Comparison of ENCODE assay signal across 8 mouse cellular contexts in genomic region chr7:122158488-122158887, GRCm38 (mm10). TPM values are rescaled to one million over a fixed set of nuclear protein-coding genes. Genes with fewer than 3 reads are reported as not detected.
A peak's percentile ranks its signal among the peaks of the same experiment; 100 is the strongest.
DNase-seq lines count a peak whose midpoint lies in the region; ATAC-seq and TF ChIP-seq lines count a peak whose summit lies in the region.

No protein-coding gene starts in this region.

- 0 out of 2 replicates have a peak, but pooled peaks cover 14% of the 10 kb centered on the region for H3K4me1 ChIP-seq in kidney, postnatal 0 days (replicated peaks; ENCODE audit: insufficient read depth, low read length)
- H3K4me1 ChIP-seq in embryonic facial prominence, embryonic 13.5 days, result peaks cover 40% of the 10 kb centered on the region
- H3K4me1 ChIP-seq in intestine, embryonic 16.5 days (ENCODE audit: control insufficient read depth, insufficient read depth, low read length), result peaks cover 27% of the 10 kb centered on the region

- H3K9ac ChIP-seq in kidney, postnatal 0 days (ENCODE audit: low read depth, low read length), result peak overlapping the region; percentile 68
- peak overlapping the region; percentile 82 for H3K9ac ChIP-seq in embryonic facial prominence, embryonic 13.5 days
- peak overlapping the region; percentile 78 for H3K9ac ChIP-seq in intestine, embryonic 16.5 days (ENCODE audit: low read depth, low read length)

- 3% methylated on average over 13 of the region's 13 CpGs for WGBS in kidney, postnatal 0 days
- WGBS in embryonic facial prominence, embryonic 13.5 days, result 5% methylated on average over 13 of the region's 13 CpGs
- 4% methylated on average over 13 of the region's 13 CpGs for WGBS in intestine, embryonic 16.5 days

- H3K4me2 ChIP-seq in kidney, postnatal 0 days (ENCODE audit: low read length), result peak overlapping the region; percentile 91
- H3K4me2 ChIP-seq in embryonic facial prominence, embryonic 13.5 days, result peak overlapping the region; percentile 86
- H3K4me2 ChIP-seq in intestine, embryonic 16.5 days (ENCODE audit: low read depth, low read length), result peak overlapping the region; percentile 86

- H3K36me3 ChIP-seq in kidney, postnatal 0 days (ENCODE audit: insufficient read depth, low read length), result peaks cover 3% of the 10 kb centered on the region; the same call in 1 of the 2 replicates
- H3K36me3 ChIP-seq in embryonic facial prominence, embryonic 13.5 days, result peaks cover 21% of the 10 kb centered on the region
- peaks cover 6% of the 10 kb centered on the region; the same call in 1 of the 2 replicates for H3K36me3 ChIP-seq in intestine, embryonic 16.5 days (ENCODE audit: control insufficient read depth, insufficient read depth, low read length)

- peak overlapping the region; percentile 80 for H3K27ac ChIP-seq in kidney, postnatal 0 days
- peak overlapping the region; percentile 85 for H3K27ac ChIP-seq in embryonic facial prominence, embryonic 13.5 days
- H3K27ac ChIP-seq in intestine, embryonic 16.5 days (ENCODE audit: low read length), result peak overlapping the region; percentile 92

- H3K9me3 ChIP-seq in kidney, postnatal 0 days (replicated peaks; ENCODE audit: low read length), result no peaks in the 10 kb centered on the region
- H3K9me3 ChIP-seq in embryonic facial prominence, embryonic 13.5 days, result no peaks in the 10 kb centered on the region
- H3K9me3 ChIP-seq in intestine, embryonic 16.5 days (ENCODE audit: control insufficient read depth, low read length), result no peaks in the 10 kb centered on the region

- H3K27me3 ChIP-seq in kidney, postnatal 0 days (ENCODE audit: insufficient read depth, low read length), result no peaks in the 10 kb centered on the region
- H3K27me3 ChIP-seq in embryonic facial prominence, embryonic 13.5 days, result no peaks in the 10 kb centered on the region
- no peaks in the 10 kb centered on the region for H3K27me3 ChIP-seq in intestine, embryonic 16.5 days (replicated peaks; ENCODE audit: control insufficient read depth, insufficient read depth, low read length)

- no peak for DNase-seq in kidney, postnatal 0 days (ENCODE audit: low spot score)
- DNase-seq in kidney, postnatal 25 days, result no peak
- DNase-seq in naive thymus-derived CD4-positive, alpha-beta T cell, adult 2 months (ENCODE audit: low read depth), result peak; percentile 9
- DNase-seq in embryo, embryonic 10.5 days (ENCODE audit: low spot score), result no peak
- DNase-seq in cerebellum, postnatal 10 days, result no peak
- DNase-seq in gastrocnemius, adult 18-20 months (ENCODE audit: low spot score), result no peak

- peak; percentile 27; the same call in 1 of the 2 replicates for ATAC-seq in kidney, postnatal 0 days (replicated peaks; ENCODE audit: low FRiP score, low read depth)
- 0 out of 2 replicates have a peak, but pooled peaks have one; percentile 2 for ATAC-seq in embryonic facial prominence, embryonic 13.5 days (ENCODE audit: insufficient number of reproducible peaks, insufficient read depth, low FRiP score, low TSS enrichment, low read depth)
- no peak for ATAC-seq in intestine, embryonic 16.5 days

- TF ChIP-seq CTCF in kidney, postnatal 0 days (IDR thresholded peaks at IDR 0.05; ENCODE audit: low read depth), result no peak

- peak overlapping the region; percentile 65 for H3K4me3 ChIP-seq in kidney, postnatal 0 days (replicated peaks; ENCODE audit: low read depth, low read length)
- peak overlapping the region; percentile 81 for H3K4me3 ChIP-seq in embryonic facial prominence, embryonic 13.5 days
- H3K4me3 ChIP-seq in intestine, embryonic 16.5 days (ENCODE audit: low read length), result peak overlapping the region; percentile 64

RNA-seq across cellular contexts. Expression of gene Plk1, which starts 0.8 kb away (rescaled TPM):
- polyA plus RNA-seq in kidney, postnatal 0 days (2015; fragmentation: Nextera tagmentation; extraction: Ambion mirVana), result 46.6 and 51.4 TPM in 2 replicates
- polyA plus RNA-seq in embryonic facial prominence, embryonic 13.5 days (2015; fragmentation: Nextera tagmentation; extraction: Ambion mirVana), result 112 and 125 TPM in 2 replicates
- 103 and 117 TPM in 2 replicates for polyA plus RNA-seq in intestine, embryonic 16.5 days (2015; fragmentation: Nextera tagmentation; extraction: Ambion mirVana)
- under 1 TPM; 0.09 to 0.21 TPM for total RNA-seq in gastrocnemius, adult 18-20 months (2021)

RNA-seq across cellular contexts. Expression of gene Dctn5, which starts 25.6 kb away (rescaled TPM):
- polyA plus RNA-seq in kidney, postnatal 0 days (2015; fragmentation: Nextera tagmentation; extraction: Ambion mirVana), result 85.7 and 96.3 TPM in 2 replicates
- 128 and 129 TPM in 2 replicates for polyA plus RNA-seq in embryonic facial prominence, embryonic 13.5 days (2015; fragmentation: Nextera tagmentation; extraction: Ambion mirVana)
- 117 and 122 TPM in 2 replicates for polyA plus RNA-seq in intestine, embryonic 16.5 days (2015; fragmentation: Nextera tagmentation; extraction: Ambion mirVana)
- 10 to 100 TPM; 16.2 to 16.3 TPM for total RNA-seq in gastrocnemius, adult 18-20 months (2021)

RNA-seq across cellular contexts. Expression of gene Palb2, which starts 25.7 kb away (rescaled TPM):
- 8.1 and 8.2 TPM in 2 replicates for polyA plus RNA-seq in kidney, postnatal 0 days (2015; fragmentation: Nextera tagmentation; extraction: Ambion mirVana)
- 14.7 and 16.2 TPM in 2 replicates for polyA plus RNA-seq in embryonic facial prominence, embryonic 13.5 days (2015; fragmentation: Nextera tagmentation; extraction: Ambion mirVana)
- 9.1 and 10.8 TPM in 2 replicates for polyA plus RNA-seq in intestine, embryonic 16.5 days (2015; fragmentation: Nextera tagmentation; extraction: Ambion mirVana)
- under 1 TPM; 0.43 to 0.71 TPM for total RNA-seq in gastrocnemius, adult 18-20 months (2021)

RNA-seq across cellular contexts. Expression of gene Ern2, which starts 27.5 kb away (rescaled TPM):
- 0.10 and 0.12 TPM in 2 replicates for polyA plus RNA-seq in kidney, postnatal 0 days (2015; fragmentation: Nextera tagmentation; extraction: Ambion mirVana)
- not detected in 2 replicates for polyA plus RNA-seq in embryonic facial prominence, embryonic 13.5 days (2015; fragmentation: Nextera tagmentation; extraction: Ambion mirVana)
- polyA plus RNA-seq in intestine, embryonic 16.5 days (2015; fragmentation: Nextera tagmentation; extraction: Ambion mirVana), result 8.5 and 9.4 TPM in 2 replicates
- total RNA-seq in gastrocnemius, adult 18-20 months (2021), result not detected

RNA-seq across cellular contexts. Expression of gene Ndufab1, which starts 56.8 kb away (rescaled TPM):
- 975 and 1,004 TPM in 2 replicates for polyA plus RNA-seq in kidney, postnatal 0 days (2015; fragmentation: Nextera tagmentation; extraction: Ambion mirVana)
- 623 and 680 TPM in 2 replicates for polyA plus RNA-seq in embryonic facial prominence, embryonic 13.5 days (2015; fragmentation: Nextera tagmentation; extraction: Ambion mirVana)
- 981 and 993 TPM in 2 replicates for polyA plus RNA-seq in intestine, embryonic 16.5 days (2015; fragmentation: Nextera tagmentation; extraction: Ambion mirVana)
- total RNA-seq in gastrocnemius, adult 18-20 months (2021), result 100 to 1,000 TPM; 632 to 667 TPM
